Mouse (Mus musculus) lung, postnatal 4 days (tissue): ENCODE data around the gene Car11.

Experiments used
- DNase-seq, 2 experiments: peaks; one replicate each; pipeline ENCODE4 v3.0.0; 2021

Gene Car11

GRCm38 (mm10) chr7:45711316-45712021, 11.8 kb downstream of the Car11 start:
- peak in 1 of 2 experiments; percentile 23 for DNase-seq

DNA sequence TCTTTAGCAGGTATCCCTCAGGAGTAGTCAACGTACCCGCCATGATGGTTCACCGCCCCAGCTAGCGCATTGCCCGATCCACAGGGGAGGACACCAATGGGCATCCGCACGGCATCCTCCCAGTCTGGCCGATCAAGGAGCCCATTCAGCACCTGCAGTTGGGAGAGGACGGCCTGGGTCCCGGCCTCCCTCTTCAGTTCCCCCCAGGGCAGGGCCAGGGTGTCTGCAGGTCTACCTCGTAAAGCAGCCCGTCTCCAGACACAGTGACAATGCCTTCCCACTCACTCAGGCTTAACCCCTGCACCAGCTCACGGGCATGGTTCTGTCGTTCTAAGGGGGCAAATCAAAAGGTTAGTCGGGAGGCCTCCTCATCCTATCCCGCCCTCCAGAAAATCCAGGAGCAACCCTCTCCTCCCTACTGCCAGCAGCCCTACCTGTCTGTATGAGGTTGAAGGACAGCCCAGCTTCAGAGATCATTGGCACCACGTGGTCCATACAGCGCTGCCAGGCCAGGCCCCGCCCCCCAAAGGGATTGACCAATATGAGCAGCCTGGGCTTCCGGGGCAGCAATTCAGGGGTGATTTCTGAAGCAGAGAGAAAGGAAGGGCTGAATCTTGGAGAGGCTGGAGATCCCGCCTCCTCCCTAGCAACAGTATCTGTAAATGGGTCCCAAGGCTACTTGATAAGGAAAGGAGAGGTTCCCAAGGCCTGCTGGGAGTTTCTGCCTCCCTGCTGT, 12.5 kb downstream of the Car11 start:
- peak; percentile 73 to 86 for DNase-seq

DNA sequence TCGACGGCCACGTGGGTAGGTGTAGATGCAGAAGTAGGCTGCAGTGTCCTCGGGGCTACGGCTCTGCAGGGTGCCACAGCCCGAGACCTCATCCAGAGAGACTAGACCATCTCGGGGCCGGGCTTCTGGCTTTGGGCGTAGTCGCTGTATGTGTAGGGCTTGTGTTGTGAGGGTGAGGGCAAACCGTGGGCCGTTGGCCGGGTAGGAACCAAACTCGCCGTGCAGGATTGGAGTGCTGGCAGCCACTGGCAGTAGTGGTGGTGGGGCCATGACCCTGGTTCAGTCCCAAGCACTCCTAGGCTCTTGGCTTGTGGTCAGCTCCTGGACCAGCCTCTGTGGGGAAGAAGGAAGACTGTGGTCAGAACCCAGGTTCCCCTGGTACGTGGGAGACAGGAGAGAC, 13.8 kb downstream of the Car11 start:
- peak in 1 of 2 experiments; percentile 32 for DNase-seq

DNA sequence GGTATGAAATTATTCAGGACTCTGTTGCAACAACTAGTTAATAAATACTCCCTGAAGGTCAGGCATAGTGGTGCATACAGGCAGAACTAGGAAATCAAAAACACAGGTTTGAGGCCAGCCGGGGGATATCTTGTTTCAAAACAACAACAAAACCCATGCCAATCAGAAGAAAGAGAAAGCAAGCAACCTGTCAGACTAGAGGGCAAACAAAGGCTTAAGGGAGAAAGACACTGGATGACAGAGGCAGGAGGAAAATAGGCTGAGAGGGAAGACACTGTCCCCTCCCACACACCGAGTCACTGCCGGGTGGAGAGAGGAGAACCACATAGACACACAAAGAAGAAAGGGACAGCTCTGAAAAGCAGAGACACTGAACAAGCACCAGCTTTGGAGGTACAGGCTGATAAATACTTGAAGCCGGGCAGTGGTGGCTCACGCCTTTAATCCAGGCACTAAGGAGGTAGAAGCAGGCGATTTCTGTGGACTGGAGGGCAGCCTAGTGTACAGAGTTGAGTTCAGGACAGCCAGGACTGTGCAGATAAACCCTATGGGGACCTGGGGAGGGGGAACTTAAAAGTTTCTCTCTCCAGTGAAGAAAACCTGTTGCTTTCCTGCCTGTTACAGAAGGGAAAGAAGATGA, 14.4 kb downstream of the Car11 start:
- no peak for DNase-seq

DNA sequence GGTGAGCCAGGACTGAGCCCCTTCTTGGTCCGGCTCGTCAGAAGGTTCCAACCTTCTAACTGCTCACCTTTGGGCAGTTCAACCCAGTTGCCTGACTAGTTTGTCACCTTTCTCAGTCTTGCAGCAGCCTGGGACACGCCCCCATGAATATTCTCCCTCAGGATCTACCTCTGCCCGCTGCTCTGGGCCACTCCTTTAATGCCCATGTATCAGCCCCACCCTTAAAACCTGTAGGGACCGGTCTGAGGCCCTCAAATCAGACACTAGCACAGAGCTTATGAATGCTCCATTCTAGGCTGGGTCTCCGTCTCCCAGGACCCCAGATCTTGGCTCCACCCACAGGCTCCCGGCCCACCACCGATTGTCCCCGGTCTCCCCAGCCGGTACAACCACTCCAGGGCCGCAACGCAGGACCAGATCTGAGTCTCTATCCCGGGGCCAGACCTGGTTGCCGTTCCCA, 15.0 kb downstream of the Car11 start:
- peak in 1 of 2 experiments; percentile 54 for DNase-seq

DNA sequence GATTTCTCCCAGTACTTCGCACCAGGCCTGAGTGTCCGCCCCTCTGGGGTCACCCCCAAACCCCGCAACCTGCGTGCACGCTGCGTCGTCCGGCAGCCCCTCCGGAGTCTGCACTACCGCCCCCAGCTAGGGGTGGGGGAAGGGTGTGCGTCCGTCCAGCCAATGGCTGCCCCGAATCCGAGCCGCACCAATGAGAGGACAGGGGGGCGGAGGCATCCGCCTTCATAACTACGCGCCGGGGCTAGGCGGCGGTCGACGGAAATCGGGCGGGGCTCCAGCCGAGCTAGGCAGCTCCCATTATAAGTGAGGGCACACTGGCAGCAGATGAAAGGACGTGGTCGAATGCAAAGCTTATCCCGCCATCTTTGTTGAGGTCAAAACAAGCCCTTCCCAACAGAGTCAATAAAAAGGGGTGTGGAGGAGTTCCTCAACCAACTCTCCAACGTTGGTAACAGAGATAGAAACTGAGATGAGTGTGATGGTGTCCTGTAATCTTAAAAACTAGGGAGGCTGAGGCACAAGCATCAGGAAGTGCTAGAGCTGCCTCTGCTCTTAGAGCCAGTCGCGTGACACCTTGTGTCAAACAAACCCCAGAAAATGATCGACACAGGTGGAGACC, 15.6 kb downstream of the Car11 start, which contains the start of gene Rpl18:
Gene Rpl18, plus strand, starts transcription at position 368 of the 619 bp plus-strand sequence.
- peak; percentile 98 to 99 for DNase-seq

DNA sequence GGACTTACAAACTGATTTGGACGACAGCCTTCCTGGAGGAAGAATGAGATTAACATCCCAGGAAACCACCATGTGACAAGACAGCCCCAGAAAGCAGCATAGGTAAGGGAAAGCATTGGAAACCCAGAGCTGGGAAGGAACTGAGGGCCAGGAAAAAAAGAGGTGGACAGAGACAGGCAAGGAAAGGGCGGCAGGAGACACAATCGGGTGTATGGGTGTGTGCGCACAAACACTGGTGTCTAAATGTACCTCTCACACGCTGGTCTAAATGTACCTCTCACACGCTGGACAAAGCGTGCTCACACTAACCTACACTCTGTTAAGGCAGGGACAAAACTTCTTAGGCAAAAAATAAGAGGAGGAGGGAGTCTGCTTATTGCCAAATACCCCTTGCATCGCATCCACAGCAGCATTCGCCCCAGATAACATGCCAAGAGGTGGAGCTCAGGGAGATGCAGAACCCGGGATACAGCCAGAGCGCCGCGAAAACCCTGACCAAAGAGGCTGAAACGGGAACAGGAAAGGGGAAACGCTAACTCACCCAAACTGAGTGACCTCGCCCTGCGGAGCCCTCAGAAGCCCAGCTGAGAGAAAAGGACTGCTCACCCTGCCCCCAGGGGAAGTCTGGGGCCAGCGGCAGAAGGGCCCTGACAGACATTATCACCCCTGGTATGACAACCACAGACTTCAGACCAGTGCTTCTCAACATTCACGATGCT, 16.3 kb downstream of the Car11 start:
- peak; percentile 61 to 66 for DNase-seq

DNA sequence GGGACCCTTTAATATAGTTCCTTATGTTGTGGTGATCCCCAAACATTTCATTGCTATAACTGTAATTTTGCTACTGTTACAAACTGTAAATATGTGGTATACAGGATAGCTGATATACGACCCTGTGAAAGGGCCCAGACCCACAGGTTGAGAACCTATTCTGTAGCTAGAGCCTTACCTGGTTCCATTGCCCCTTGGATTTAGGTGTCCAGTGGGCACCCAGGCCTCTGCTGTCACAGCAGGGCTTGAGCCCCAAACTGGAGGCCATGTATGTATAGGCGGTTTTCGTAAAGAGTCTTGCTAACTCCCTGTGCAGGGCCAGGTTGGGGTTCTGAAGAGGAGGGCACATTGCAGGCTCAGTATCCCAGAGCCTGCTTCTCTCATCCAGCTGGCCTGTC, 16.8 kb downstream of the Car11 start:
- DNase-seq: peak in 1 of 2 experiments; percentile 16

GRCm38 (mm10) chr7:45716952-45717917, 17.6 kb downstream of the Car11 start:
- no peak for DNase-seq

GRCm38 (mm10) chr7:45717918-45718297, 18.3 kb downstream of the Car11 start, which contains the start of gene Sphk2:
Sphk2 (minus strand) TSS chr7:45718002.
- peak; percentile 99 for DNase-seq

DNA sequence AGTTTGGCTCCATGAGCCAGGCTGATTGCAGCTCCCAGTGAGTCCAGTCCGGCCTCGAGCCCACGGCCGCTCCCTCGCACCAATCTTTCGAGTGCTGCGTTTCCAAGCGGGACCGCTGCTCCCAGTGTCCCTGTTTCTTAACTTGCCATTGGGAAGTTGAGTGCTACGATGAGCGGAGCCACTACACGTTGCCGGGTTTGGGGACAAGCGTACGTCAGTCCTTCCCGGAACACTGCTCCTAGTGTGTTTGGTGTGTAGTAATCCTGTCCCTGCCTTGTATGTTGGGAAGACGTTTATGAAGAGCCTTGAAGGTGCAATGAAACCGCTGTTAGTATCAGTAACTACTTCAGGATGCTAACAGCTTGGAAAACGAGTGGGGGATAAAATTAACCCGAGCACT, 18.7 kb downstream of the Car11 start:
- DNase-seq: no peak

- no peak for DNase-seq
Observed at GRCm38 (mm10) chr7:45719180-45719579, 19.5 kb downstream of the Car11 start.

DNA sequence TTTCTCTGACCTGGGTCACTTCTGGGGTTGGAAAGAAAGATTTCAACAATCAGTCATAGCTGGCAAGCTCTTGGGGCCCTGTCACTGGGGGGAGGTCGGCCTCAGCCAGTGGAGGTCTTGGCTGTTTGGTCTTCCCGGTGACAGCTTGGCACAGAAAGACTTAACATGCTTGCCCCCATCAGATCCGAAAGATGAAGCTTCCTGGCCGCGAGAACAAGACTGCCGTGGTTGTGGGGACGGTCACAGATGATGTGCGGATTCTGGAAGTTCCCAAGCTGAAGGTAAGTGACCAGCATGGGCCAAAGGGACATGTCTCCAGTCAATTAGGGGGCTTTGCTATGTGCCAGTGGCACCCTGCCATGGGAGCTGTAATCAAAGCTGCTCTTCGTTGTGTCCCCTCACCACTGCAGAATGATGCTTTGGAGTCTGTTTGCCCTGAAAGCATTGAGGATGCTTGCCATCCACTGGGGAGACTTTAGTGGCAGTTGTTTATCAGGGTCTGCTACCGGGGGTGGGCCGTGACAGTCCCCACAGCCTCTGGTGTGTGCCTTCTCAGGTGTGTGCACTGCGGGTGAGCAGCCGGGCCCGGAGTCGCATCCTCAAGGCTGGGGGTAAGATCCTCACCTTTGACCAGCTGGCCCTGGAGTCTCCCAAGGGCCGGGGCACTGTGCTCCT, 20.2 kb downstream of the Car11 start:
- no peak for DNase-seq

DNA sequence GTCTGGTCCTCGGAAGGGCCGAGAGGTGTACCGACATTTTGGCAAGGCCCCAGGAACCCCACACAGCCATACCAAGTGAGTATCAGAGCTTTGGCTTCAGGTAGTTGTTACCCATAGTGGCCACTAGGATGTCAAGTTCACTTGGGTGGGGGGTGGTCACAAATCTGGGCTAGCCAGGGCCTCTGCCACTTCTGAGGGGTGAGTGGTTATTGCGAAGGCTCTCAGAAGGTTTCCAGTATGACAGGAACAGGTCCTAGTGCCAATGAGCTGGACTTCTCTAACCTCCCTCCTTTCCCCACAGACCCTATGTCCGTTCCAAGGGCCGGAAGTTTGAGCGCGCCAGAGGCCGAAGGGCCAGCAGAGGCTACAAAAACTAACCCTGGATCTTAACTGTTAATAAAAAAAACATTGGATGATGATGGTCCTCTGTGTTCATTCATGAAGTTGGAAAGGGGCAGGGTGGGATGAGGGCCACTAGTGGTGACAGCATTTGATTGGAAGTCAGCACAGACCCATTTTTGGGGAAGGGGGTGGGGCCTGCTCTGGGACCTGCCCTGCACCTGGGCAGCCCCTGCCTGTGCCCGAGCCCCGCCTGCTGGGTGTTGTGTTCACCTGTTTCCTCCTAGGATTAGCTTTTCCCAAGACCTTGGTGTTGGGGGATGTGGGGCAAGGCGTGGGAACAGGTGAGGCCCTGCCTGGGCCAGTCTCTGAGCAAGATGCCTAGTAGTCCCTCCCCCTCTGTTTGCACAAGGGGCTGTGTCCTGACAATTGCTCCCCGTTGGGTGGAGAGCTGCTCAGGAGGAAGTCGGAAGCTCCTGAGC, 21.0 kb downstream of the Car11 start, which contains the start of gene Fam83e:
Gene Fam83e, plus strand, starts transcription at position 800 of the 821 bp plus-strand sequence.
- DNase-seq: peak in 1 of 2 experiments; percentile 60

- no peak for DNase-seq
Observed at GRCm38 (mm10) chr7:45721234-45721571, 21.6 kb downstream of the Car11 start.

DNA sequence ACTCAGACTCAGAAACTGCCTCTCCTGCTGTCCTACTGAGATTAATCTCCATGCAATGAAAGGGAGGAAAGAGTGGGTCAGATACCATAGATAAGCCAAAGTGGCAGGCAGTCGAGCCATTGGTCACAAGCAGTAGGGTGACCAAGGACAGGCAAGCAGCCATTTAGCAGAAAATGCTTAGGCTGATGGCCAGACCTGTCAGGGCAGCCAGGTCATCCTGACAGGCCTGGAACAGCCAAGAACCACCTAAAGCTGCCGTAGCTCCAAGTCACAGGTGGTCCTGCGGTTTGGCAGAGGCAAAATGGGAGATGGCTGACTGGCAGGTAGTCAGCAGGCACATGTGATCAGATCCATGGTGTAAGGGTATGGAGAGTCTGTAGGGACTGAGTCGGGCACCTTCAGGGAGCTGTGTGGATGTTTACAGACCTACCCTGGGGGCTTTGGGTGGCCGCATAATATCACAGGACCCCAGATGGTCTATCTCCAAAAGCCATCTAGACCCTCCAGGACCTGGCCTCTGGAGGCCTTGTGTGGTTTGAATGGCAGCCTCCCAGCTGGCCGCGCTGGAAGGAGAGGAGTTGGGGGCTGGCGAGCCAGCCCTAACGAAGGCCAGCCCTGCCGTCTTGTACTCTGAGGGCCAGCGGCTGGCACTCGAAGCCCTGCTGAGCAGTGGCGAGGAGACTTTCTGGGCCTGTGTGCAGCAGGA, 22.2 kb downstream of the Car11 start:
- no peak for DNase-seq

DNA sequence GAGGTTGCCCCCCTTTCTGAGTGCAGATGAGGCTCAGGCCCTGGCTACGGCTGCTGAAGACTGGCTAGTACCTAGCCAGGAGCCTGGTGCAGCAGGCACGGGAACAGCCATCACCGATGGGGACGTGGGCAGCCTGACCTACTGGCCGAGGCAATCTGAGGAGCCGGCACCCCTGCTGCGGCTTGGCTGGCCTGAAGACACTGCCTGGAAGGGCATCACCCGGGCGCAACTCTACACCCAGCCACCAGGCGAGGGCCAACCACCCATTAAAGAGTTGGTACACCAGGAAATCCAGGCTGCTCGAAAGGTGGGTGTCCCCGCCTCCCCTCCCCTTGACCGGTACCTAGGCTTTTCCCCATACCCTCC, 22.7 kb downstream of the Car11 start:
- DNase-seq: peak in 1 of 2 experiments; percentile 26

- DNase-seq: no peak
Observed at GRCm38 (mm10) chr7:45723301-45723700, 23.7 kb downstream of the Car11 start.

DNA sequence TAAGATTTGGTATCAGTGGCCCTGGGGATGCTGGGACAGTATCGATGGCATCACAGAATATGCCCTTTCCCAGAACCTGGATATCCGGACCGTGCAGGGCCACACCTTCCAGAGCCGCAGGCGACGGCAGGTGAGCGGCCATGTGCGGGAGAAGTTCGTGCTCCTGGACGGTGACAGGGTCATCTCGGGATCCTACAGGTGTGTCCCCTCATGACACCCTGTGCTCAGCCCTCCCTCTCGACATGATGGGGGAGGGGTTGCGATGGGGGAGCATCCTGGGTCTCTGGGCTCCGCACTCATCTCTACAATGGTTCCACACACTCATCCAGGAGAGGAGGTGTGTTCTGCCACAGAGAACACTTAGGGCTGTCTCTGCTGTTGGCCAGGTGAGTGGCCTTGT, 24.1 kb downstream of the Car11 start:
- no peak for DNase-seq
